Mouse (Mus musculus): ENCODE data around the gene Pold4.

Gene Pold4

DNA sequence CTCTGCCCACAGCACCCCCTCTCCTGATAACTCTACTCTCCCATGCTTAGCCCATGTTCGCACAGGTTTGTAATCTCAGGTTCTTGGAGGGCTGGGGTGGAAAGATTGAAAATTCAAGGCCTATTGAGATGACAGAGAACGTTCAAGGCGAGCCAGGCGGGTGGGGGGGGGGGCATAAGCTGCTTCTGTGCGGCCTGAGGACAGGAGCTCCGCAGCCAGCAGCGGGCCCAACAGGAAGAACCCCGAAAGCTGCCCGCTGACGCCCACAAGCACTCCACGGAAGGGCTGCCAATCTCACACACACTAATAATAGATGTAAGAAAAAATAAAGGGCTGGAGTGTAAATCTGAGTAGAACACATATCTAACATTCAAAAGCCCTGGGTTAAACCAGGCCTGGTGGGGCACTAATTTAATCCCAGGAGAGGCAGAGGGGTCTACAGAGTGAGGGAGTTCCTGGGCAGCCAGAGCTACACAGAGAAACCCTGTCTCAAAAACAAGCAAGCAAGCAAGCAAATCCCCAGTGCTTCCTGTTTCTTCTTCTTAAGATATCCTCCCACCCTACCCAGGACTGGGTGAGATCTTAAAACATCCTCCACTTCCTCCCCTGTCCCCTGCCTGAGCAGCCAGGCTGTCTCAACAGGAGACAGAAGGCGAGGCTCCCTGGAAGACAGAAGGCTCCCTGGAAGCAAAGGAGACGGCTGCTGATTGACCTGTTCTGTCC, 27.9 kb upstream of the Pold4 start:
- peak; percentile 56; the same call in 1 of the 2 replicates for ATAC-seq (ENCODE audit: low TSS enrichment)

DNA sequence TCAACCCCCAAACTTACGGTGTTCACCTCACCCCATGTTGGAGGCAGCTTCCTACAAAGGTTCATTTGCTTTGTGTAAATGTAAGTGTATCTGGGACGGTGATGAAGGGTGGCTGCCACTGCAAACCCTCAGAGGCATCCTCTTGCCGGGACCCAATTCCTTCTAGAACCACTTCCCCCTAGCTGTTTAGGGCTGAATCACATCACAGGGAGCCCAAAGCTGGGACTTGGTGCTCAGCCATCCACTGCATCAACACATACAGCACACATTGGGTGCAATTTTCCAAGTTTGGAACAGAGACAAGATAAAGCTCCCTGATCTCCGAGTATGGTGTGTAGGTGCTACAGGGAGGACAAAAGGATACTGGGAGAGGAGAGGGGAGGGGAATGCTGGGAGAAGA, 26.8 kb upstream of the Pold4 start:
- no peak for ATAC-seq (ENCODE audit: low TSS enrichment)

DNA sequence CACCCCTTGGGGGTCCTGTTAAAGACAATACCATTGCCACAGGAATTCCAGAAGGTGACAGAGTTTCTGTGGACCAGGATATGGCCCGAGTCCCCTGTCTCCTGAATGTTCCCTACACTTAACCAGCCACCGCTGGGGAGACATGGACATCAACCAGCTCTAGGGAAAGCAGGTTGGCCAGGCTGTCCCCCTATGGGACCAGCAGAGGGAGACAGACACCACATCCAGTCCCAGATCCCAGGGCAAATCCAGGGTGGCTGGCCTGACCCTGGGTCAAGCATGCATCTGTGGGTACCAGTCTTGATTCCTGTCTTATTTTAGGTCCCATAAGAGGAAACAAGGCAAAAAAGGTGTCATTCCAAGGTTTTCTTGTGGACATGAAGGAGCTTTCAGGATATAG, 24.7 kb upstream of the Pold4 start:
- 0 out of 2 replicates have a peak, but pooled peaks have one; percentile 50 for ATAC-seq (ENCODE audit: low TSS enrichment)

DNA sequence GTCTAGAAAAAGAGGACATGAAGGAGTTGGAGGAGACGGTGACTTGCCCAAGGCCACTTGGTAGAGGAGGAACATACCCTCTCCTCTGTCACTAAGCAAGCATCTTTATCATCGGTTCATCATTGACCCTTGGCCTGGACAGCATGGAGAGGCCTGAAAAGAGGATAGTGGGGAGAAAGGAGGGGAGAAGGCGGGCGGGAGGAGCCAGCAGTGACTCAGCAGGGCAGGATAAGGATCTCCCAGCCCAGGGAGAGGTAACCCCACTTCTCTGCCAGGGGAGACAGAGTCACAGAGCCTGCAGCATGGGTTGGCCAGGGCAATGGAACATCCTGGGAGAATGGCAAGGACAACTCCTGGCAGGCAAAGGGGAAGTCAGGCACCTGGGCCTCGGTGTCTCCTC, 23.1 kb upstream of the Pold4 start:
- ATAC-seq (ENCODE audit: low TSS enrichment): no peak

DNA sequence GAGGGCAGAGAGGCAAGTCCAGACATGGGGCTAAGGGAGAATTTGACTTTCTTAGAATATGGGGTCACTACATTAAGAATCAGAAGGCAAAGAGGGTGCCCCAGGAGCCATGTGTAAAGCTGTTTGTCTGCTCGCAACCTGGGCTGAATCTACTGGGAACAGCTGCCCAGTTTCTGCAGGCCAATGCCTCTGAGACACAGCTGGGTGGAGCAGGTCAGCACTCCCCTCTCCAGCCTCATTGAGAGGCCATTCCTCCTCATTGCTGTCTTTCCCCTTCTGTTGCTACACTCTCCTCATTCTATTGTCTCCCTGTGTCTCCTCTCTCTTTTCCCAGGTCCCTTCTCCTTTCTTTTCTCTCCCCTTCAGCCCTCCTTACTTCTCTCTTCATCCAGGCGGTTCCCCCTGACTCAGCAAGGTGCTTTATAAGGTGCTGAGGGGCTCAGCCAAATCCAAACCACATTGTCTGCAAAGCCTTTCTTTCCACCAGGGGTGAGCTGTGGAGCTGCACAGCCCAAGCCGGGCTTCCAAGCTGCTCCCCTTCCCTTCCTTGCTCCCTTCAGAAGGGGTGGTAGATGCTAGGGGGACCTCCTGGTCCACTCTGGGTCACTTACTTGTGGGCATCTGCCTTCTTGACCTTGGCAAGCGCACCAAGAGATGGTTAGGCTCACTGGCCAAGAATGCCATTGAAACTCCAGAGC, 19.7 kb upstream of the Pold4 start:
- ATAC-seq (ENCODE audit: low TSS enrichment): no peak

DNA sequence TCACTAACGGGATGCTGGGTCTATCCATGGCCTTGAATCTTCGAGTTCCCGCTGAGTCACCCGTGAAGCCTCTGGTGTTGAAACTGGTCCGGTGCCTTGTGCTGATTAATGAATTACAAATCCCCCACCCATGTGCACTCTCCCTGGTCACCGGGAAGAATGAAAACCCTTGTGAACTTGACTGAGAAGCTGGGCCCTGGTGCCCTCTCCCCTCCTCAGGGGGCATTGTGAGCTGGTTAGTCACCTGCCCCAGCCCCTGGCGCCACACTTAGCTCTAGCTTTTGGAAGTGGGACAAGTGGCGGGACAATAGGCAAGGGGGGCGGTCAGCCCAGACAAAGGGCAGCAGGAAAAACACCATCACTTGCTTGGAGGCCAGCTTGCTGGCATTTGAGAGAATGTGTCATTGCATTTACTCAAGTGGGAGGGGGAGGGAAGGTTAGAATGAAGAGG, 18.1 kb upstream of the Pold4 start:
- no peak for ATAC-seq (ENCODE audit: low TSS enrichment)

DNA sequence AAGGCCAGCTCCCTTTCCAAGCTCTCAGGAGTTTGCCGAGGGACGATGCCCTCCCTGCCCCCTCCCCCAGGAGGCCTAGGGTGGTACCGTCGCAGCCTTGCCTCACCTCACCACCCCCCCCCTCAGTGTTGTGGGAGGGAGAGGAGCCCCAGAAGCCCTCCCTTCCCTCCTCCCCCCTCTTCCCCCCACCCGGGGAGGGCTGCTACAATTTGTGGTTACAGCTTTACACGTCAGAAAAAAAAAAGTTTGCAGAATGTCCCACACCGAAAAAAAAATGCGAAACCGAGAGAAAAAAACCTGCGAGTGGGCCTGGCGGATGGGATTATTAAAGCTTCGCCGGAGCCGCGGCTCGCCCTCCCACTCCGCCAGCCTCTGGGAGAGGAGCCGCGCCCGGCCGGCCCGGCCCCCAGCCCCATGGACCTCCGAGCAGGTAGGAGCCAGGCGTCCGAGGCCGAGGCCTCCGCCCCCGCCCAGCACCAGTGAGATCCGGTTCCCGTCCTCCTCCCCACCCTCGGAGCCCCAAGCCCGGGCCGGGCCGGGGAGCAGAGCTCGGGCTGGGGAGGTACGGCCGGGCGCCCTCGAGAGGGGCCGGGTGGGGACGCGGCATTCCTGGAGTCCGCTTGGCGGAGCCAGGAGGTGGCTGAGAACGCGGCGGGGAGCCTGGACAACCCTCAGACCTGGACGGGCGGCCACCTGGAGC, 17.5 kb upstream of the Pold4 start, which contains the start of the genes Clcf1 and AC109138.7:
TSS of gene Clcf1 (plus strand) at position 168 of the 700 bp plus-strand sequence.
TSS of gene AC109138.7 (plus strand) at position 287 of the 700 bp plus-strand sequence.
- no peak for ATAC-seq (ENCODE audit: low TSS enrichment)

DNA sequence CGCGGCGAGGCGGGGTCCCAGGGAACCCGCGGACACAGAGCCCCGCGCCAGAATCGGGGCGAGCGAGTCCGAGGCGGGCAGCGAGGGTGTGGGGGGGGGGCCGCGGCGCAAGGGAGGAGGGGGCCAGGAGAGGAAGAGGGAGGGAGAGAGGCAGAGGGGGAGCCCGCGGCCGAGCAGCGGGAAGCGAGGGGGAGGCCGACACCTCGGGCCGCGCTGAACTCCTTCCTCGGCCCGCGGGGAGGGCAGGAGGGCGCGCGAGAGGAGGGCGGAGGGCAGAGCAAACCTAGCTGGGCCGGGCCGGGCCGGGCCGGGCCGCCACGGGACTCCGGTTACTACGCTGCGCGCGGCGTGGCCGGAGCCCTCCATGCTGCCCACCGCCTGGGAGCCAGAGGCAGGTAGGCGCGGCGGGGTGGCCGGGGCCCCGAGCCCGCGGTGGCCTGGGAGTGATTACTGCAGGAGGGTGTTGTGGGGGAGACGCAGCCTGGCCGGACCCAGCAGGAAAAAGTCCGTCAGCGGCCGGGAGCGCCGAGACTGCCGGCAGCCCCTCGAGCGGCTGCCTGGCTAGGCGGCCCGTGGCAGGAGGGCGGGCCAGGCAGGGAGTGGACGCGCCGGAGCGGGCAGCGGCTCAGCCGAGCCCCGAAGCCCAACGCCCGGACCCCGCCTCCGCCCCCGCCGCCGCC, 16.8 kb upstream of the Pold4 start:
- no peak for ATAC-seq (ENCODE audit: low TSS enrichment)

DNA sequence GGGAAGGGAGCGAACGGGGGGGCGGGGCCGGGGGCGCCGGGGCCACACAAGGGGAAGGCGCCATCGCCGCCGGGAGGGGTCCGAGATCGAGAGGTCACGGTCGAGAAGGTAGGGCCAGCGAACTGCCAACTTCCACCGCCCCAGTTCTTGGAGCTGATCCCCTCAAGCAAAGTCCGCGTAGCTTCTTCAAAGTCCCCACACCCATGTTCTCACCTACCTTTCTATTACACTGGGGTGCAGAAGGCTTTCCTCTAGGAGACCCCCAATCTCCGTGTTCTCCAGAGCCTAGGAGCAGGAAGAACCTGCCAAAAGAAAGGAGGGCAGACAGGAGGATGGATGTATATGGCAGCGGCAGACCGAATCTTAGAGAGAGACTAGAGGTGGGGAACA, 16.3 kb upstream of the Pold4 start:
- no peak for ATAC-seq (ENCODE audit: low TSS enrichment)

DNA sequence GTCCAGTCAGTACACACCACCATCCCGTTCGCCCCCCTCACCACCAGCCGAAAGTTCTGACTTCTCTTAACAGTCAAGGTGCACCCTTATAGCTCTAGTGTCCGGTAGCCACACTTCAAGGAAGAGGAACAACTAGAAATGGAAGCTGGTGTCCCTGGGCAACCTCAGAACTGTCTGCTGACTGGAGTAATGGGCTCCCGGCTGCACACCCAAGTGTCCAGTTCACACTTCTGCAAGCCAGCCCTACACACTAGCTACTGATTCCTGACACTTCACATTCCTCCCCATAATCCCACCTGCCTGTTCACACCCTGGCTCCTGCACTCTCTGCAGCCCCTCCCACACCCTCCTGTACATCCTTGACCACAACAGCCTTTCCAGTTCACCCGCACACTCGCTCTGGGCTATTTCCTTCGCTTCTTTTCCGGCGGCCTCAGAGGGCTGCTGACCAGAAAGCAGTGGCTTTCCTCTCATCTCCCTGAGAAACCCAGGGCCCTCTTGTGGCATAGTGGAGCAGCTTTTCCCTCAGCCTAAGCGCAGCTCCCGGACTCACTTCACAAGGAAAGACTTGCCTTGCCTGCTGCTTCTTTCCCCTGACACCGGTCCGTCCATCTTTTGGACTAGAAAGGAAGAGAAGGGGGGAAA, 15.5 kb upstream of the Pold4 start:
- peak; percentile 73; the same call in 1 of the 2 replicates for ATAC-seq (ENCODE audit: low TSS enrichment)

DNA sequence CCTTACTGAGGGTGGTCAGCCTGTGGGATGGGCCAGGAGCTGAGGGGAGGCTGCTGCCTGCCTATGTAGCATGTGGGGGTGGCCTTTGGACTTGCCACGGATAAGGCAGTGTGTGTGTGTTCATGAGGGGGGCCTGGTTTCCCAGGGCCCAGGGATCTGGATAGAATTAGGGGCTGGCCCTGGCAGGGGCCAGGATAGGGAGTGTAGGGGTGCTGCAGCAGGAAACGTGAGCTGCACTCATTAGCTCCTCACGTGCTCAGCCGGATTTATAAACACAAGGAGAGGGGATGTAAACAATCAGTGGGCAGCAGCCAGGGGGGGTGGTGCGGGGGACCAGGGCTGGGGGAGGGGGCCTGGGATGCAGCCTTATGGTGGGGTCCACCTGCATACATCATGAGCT, 14.6 kb upstream of the Pold4 start:
- ATAC-seq (ENCODE audit: low TSS enrichment): no peak

DNA sequence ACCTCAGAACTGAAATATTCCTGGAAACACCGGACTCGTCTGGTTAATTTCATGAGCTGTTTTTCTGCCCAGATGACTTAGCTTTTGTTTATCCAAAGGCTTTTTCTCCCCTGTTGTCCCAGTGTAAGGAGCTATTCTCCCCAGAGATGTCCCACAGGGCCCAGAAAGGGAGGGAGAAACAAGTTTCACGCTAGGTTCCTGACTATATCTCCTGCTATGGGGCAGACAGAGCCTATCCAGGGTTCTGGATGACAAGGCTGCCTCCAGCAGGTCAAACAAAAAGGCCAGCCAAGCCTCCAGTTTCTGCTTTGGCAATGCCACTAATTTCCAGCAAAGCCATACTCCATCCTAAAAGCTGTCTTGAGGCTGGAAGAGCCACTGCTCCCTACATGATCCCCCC, 13.8 kb upstream of the Pold4 start:
- no peak for ATAC-seq (ENCODE audit: low TSS enrichment)

DNA sequence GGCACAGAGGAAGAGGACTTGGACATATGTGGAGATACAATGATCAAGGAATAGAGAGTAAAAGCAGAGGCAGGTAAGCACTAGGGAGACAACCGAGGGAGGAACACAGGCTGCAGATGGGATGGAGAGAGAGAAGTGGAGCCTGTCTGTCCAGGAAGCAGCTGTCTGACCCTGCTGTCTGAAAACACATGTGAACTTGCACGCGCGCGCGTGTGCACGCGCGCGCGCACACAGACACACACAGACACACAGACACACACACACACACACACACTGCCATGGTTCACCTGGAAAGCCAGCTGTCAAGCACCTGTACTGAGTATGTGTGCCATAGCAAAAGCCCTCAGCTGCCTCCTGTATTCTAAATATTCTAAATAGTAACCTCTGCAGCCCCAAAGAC, 13.4 kb upstream of the Pold4 start:
- ATAC-seq (ENCODE audit: low TSS enrichment): no peak

DNA sequence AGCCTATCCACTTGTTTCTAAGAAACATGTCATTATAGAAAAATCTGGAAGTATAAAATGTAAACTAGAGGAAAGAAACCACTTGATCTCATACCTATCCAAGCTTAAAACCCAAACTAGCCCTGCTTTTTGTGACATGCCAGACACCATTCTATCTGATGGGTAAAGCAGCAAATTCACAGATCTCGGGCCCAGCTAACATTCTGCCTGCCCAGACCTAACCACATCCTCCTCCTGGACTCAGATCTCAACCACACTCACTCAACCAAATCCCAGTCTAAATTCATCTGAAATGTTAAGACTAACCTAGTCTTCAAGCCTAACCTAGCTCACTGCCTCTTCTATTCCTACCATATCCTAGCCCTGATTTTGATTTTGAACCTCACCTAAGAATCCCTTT, 12.9 kb upstream of the Pold4 start:
- no peak for ATAC-seq (ENCODE audit: low TSS enrichment)

DNA sequence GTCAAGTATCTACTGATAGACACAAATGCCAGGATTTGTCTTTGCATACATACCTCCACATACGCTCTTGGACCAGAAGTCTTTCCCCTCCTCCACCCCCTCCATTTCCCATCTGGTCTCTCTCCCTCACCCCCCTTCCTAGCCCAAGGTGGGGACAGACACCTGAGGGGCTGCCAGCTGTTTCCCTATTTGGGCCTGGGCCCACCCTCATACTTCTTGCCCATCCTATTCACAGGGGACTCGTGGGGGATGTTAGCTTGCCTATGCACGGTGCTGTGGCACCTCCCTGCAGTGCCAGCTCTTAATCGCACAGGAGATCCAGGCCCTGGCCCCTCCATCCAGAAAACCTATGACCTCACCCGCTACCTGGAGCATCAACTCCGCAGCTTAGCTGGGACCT, 11.8 kb upstream of the Pold4 start:
- no peak for ATAC-seq (ENCODE audit: low TSS enrichment)

DNA sequence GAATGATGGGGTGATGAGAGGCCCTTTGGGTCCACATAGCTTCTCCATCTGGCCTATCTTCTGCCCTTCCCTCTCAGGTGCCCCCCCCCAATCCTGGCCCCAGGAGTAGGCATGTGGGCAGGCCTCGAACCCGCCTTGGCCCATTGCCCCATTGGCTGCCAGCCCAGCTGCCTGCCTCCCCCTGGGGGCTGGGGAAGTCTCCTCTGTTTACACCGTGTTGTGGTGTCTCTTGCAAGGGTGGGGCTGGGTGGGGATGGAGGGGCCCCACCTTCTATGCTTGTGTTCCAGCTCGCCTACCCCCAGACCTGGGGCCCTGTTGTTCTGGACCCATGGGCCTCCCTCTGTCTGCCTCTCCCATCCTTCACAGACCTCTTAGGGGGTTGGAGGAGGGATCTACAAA, 11.3 kb upstream of the Pold4 start:
- ATAC-seq (ENCODE audit: low TSS enrichment): no peak

DNA sequence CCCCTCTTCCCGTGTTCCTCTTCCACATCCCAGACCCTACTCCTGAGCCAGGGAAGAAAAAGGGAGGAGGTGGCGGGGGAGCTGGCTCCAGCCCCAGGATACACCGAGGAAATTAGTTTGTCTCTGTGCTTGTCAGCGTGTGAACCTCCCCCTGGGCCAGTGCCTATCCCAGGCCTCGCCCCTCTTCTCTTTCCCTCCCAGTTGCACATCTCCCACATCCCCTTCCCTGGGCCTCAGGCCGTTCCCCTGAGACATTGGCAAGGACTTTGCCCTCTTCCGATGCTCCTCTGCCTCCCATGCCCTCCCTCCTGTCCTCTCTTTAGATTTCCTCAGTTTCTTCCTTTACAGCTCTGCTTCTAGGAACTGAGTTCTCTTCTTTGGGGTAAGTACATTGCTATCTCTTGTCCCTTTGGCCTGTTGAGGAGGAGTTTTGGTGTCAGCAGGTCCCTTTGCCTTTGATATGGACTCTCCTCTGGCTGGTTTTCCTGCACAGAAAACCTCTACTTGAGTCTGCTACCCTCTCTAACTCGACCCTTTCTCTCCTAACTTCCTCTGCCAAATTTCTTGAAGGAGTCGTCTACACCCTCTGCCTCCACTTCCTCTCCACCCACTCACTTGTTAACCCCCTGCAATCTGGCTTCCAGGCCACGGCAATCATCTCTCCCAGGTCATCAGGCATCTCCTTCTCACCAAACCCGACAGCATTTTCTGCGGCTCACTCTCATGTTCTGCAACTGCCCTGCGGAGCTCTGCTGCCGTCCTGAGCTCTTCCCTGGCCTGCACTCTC, 10.5 kb upstream of the Pold4 start:
- no peak for ATAC-seq (ENCODE audit: low TSS enrichment)

DNA sequence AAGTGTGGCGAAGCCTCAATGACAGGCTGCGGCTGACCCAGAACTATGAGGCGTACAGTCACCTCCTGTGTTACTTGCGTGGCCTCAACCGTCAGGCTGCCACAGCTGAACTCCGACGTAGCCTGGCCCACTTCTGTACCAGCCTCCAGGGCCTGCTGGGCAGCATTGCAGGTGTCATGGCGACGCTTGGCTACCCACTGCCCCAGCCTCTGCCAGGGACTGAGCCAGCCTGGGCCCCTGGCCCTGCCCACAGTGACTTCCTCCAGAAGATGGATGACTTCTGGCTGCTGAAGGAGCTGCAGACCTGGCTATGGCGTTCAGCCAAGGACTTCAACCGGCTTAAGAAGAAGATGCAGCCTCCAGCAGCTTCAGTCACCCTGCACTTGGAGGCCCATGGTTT, 9.5 kb upstream of the Pold4 start:
- ATAC-seq (ENCODE audit: low TSS enrichment): no peak

DNA sequence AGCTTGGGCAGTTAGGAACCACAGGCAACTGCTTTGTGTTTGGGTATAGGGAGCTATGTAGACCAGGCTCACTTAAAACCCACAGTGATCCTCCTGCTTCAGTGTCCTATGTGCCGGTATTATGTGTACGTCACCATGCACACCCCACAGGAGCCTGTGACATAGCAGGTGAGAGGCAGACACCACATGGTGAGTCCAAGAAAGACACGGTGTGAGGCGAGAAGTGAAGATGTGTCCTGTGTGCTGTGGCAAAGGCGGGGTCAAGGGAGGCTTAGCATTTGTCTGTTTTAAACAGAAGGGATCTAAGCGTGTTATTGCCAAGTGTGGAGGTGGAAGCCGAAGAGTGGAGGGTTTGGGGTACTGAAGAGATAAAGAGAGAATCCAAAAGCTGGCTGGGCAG, 4.9 kb upstream of the Pold4 start:
- ATAC-seq (ENCODE audit: low TSS enrichment): no peak

DNA sequence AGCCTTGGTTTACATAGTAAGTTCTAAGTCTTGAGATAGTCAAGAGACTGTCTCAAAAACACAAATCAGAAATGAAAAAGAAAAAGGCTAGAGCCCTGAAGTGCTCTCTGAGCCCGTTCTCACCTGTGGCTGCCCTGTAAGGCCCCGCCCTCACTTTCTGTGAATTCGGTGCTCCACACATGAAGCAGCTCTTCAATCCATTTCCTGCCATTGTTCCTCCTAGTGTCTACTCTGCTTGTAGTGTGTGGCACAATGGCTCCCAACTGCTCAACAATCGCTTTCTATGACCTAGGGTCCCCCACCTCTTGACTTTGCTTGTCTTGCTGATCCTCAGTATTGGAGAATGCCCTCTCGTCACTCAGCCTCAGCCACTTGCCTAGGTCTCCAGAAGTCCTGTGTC, 4.3 kb upstream of the Pold4 start:
- no peak for ATAC-seq (ENCODE audit: low TSS enrichment)

All from frontal cortex, adult (tissue).